Mouse (Mus musculus) central nervous system, embryonic 14 days (tissue): ENCODE data around the gene Cnst. TPM values are rescaled to one million over a fixed set of nuclear protein-coding genes. Genes with fewer than 3 reads are reported as not detected.

Source experiments
- polyA plus RNA-seq: library from polyadenylated mRNA; depleted of rRNA; stranded (reverse); fragments of >200 nt; gene quantifications from 2 replicates; pipeline ENCODE4 v1.2.3, GENCODE M21; 2012; rRNA removed

The Cnst gene
- 25.3 and 28.5 TPM in 2 replicates for polyA plus RNA-seq

GRCm38 (mm10) chr1:179545768-179546550 is at the start of gene Cnst, which contains the start of gene Tfb2m:
Cnst (plus strand) TSS chr1:179546370.
Tfb2m (minus strand) TSS chr1:179546267.

DNA sequence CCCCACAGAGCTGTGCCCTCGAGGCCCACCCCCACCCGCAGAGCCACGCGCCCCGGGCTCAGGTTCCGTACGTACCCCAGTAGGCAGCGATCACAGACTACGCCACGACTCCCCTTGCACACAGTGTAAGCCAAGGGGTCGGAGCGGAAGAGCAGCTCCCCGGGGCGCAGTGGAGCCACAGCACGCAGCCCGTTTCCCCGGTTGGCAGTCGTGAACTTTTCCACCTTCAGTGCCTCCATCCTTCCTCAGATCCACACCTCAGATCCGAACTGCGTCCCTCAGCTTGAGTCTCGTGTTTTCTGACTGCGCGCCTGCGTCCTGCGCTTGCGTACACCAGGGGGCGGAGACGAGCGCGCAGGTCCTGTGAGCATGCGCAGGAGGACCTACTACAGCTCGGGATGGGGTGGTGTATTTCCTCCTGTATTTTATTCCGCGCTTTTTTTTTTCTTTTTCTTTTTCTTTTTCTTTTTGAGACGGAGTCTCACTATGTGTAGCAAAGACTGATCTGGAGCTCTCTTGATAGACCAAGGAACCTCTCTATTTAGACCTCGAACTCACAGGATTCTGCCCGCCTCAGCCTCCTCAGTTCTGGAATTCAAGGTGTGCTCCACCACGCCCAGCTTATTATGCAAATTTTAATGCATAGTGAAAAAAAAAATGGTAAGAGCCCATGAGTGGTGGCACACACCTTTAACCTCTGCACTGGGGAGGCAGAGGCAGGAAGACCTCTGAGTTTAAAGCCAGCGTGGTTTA is 28.3 kb upstream of the Cnst start, which contains the start of gene Smyd3:
TSS of gene Smyd3 (minus strand) at position 329 of the 753 bp plus-strand sequence.

DNA sequence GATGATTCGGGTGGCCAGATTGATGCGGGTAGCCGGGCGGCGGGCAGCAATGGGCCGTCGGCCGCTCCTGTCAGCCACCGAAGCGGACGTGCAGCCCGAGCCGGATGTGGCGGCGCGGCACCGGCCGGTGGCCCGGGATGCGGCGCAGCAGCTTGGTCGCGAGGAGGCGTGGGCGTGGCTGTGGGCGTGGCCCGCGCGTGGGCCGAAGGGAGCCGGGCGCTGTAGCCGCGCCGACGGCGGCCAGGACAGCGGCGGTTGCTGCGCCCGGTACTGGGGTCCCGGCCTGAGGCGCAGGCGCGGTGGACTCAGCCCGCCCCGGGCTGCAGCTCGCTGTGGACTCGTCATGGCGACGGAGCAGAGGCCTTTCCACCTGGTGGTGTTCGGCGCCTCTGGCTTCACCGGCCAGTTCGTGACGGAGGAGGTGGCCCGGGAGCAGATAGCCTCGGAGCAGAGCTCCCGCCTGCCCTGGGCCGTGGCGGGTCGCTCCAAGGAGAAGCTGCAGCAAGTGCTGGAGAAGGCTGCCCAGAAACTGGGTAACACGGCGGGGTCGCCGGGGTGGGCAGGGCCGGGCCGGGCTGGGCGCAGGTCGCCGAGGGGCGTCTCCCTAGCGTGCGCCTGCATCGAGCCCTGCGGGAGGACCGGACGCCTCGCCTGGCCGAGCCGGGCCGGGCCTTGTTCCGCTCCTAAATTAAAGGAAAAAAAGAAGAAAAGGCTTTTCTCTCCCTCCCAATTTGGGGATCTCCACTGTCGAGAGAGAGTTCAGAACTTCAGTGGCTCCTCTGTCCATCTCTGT is 122.0 kb downstream of the Cnst start, which contains the start of gene Sccpdh:
TSS of gene Sccpdh (plus strand) at position 198 of the 793 bp plus-strand sequence.

Other genes with a start within 250 kb of the Cnst start
- 9.1 and 9.5 TPM in 2 replicates for gene Smyd3, start 28.3 kb upstream of the Cnst start, polyA plus RNA-seq
- gene Tfb2m, start 103 bp upstream of the Cnst start, polyA plus RNA-seq: 18.8 and 21.2 TPM in 2 replicates
- gene Sccpdh, start 121.8 kb downstream of the Cnst start, polyA plus RNA-seq: 69.0 TPM in 2 replicates
- 0.05 and 0.08 TPM in 2 replicates for gene Kif28, start 198.9 kb downstream of the Cnst start, polyA plus RNA-seq